Mouse (Mus musculus): ENCODE data around the gene Ercc5. TPM values are rescaled to one million over a fixed set of nuclear protein-coding genes. Genes with fewer than 3 reads are reported as not detected.

Ercc5 gene
- 13.7 and 16.4 TPM in 2 replicates for polyA plus RNA-seq (2014; fragmentation: Nextera tagmentation; extraction: Ambion mirVana)

DNA sequence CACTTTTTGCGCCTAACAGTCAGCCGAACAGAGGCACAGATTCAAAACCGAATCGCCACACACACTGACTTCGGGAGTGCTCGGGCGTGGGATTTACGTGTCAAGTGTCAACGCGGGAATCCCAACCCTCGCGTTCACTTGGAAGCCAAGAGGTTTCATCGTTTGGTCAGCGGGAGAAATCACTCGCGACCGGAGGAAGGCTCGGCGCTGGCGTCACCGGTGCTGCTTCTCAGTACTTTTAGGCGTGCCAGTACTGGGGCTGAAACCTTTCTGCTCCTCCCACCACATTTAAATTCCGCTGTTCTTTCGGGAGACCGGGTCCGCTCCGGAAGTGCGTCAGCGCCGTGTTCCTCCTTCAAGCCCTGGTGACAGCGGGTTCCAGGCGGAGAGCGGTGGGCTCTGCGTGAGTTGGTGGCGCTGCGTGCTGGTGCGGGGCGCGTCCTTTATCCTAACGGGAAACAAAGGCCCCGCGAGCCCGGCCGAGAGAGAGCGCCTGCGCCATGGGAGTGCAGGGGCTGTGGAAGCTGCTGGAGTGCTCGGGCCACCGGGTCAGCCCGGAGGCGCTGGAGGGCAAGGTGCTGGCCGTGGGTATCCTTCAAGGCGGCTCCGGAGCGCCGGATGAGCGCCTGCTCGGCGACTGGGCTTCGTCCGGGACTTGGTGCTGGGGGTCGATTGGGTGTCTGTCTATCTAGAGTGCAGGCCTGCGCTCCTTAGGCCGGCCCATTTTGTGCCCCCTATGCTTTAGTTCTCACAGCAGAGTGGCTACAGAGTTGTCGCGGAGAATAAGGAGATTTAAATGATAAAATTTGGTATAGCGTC is at the start of gene Ercc5:
Ercc5 (plus strand) TSS at position 182 of the 819 bp plus-strand sequence.
- Histone ChIP-seq H3K4me1 (ENCODE audit: control insufficient read depth in 2 of 2, insufficient read depth in 2 of 2, low read length in 2 of 2) (peaks cover 0 to 6% of the 10 kb centered on the region in 2 experiments; a peak in 2 of 4 replicates), H3K4me2 (ENCODE audit: low read length) (peak within 1 kb of the TSS; percentile 73), H3K9ac (ENCODE audit: low read length) (peak within 1 kb of the TSS; percentile 94), H3K27me3 (ENCODE audit: control insufficient read depth, insufficient read depth, low read length) (no peaks in the 10 kb centered on the region), H3K36me3 (ENCODE audit: control insufficient read depth, insufficient read depth, low read length) (peaks cover 13% of the 10 kb centered on the region), H3K9me3 (ENCODE audit: control insufficient read depth, low read length) (no peaks in the 10 kb centered on the region), H3K27ac (replicated peaks in 1 of 2; ENCODE audit: control insufficient read depth in 1 of 2, insufficient read depth in 1 of 2, low read depth in 2 of 2, low read length in 2 of 2) (peak within 1 kb of the TSS; percentile 95), H3K4me3 (ENCODE audit: control insufficient read depth in 1 of 2, insufficient read depth in 1 of 2, low read depth in 1 of 2, low read length in 2 of 2) (peak within 1 kb of the TSS; percentile 88 to 92)
- under 1% methylated on average over 66 of the region's 66 CpGs for WGBS
- peak; percentile 95 for ATAC-seq (ENCODE audit: insufficient number of reproducible peaks, insufficient read depth, low FRiP score, low read depth)

DNA sequence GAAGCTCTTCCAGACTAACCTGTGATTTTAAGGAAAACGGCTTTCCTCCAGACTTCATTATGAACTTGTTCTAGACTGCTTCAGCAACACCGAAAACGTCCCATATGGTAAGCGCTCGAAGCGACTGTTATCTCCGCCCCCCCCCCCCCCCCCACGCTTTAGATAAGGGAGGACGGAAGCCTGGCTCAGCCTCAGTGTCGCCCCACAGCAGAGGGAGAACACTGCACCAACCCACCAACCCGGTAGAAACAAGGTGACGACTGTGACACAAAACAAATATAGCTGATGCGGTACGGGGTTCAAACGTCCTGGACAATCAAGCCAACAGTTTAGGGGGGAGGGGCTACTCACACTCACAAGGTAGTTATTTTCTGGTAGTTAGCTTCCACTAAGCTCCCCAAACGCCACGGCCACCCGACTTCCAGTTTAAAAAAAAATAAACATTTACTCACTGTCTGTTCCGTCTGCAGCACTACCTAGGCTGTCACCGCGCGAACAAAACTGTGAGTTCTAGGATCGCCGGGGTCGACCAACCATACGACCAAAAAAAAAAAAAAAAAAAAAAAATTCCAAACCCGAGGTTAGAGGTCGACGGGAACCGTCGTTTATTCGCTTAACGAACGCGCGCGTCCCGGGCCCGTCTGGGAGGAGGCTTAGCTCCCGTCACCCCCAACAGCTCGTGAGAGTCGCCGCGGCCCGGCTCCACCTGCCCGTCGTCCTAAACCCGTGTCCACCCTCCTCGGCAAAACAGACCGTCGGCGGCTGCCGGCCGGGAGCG is 45.9 kb upstream of the Ercc5 start:
- Histone ChIP-seq H3K9ac (ENCODE audit: low read length) (peak overlapping the region; percentile 76), H3K4me3 (ENCODE audit: control insufficient read depth in 1 of 2, insufficient read depth in 1 of 2, low read depth in 1 of 2, low read length in 2 of 2) (peak overlapping the region; percentile 71 to 92), H3K4me2 (ENCODE audit: low read length) (peak overlapping the region; percentile 69), H3K9me3 (ENCODE audit: control insufficient read depth, low read length) (no peaks in the 10 kb centered on the region), H3K36me3 (ENCODE audit: control insufficient read depth, insufficient read depth, low read length) (peaks cover 40% of the 10 kb centered on the region), H3K4me1 (ENCODE audit: control insufficient read depth in 2 of 2, insufficient read depth in 2 of 2, low read length in 2 of 2) (peaks cover 0 to 10% of the 10 kb centered on the region in 2 experiments; a peak in 3 of 4 replicates), H3K27ac (replicated peaks in 1 of 2; ENCODE audit: control insufficient read depth in 1 of 2, insufficient read depth in 1 of 2, low read depth in 2 of 2, low read length in 2 of 2) (peak overlapping the region; percentile 89 to 92), H3K27me3 (ENCODE audit: control insufficient read depth, insufficient read depth, low read length) (no peaks in the 10 kb centered on the region)
- WGBS = under 1% methylated on average over 55 of the region's 55 CpGs
- peak; percentile 77 for ATAC-seq (ENCODE audit: insufficient number of reproducible peaks, insufficient read depth, low FRiP score, low read depth)

GRCm38 (mm10) chr1:44102259-44102717 is 45.3 kb upstream of the Ercc5 start, which contains the start of gene Tex30:
Gene Tex30, minus strand, starts transcription at chr1:44102441.
- Histone ChIP-seq H3K27me3 (ENCODE audit: control insufficient read depth, insufficient read depth, low read length) (no peaks in the 10 kb centered on the region), H3K9me3 (ENCODE audit: control insufficient read depth, low read length) (no peaks in the 10 kb centered on the region), H3K4me1 (ENCODE audit: control insufficient read depth in 2 of 2, insufficient read depth in 2 of 2, low read length in 2 of 2) (peaks cover 0 to 10% of the 10 kb centered on the region in 2 experiments; a peak in 3 of 4 replicates), H3K4me3 (ENCODE audit: control insufficient read depth in 1 of 2, insufficient read depth in 1 of 2, low read depth in 1 of 2, low read length in 2 of 2) (peak within 1 kb of the TSS; percentile 71 to 92), H3K36me3 (ENCODE audit: control insufficient read depth, insufficient read depth, low read length) (peaks cover 41% of the 10 kb centered on the region), H3K27ac (replicated peaks in 1 of 2; ENCODE audit: control insufficient read depth in 1 of 2, insufficient read depth in 1 of 2, low read depth in 2 of 2, low read length in 2 of 2) (peak within 1 kb of the TSS; percentile 89 to 92), H3K9ac (ENCODE audit: low read length) (peak within 1 kb of the TSS; percentile 76), H3K4me2 (ENCODE audit: low read length) (peak within 1 kb of the TSS; percentile 69)
- WGBS = under 1% methylated on average over 55 of the region's 55 CpGs
- peak; percentile 93 for ATAC-seq (ENCODE audit: insufficient number of reproducible peaks, insufficient read depth, low FRiP score, low read depth)

- Histone ChIP-seq H3K4me3 (ENCODE audit: control insufficient read depth in 1 of 2, insufficient read depth in 1 of 2, low read depth in 1 of 2, low read length in 2 of 2) (peak overlapping the region in 1 of 2 experiments; percentile 71; a peak in 2 of 4 replicates), H3K27me3 (ENCODE audit: control insufficient read depth, insufficient read depth, low read length) (no peaks in the 10 kb centered on the region), H3K36me3 (ENCODE audit: control insufficient read depth, insufficient read depth, low read length) (peaks cover 42% of the 10 kb centered on the region), H3K4me1 (ENCODE audit: control insufficient read depth in 2 of 2, insufficient read depth in 2 of 2, low read length in 2 of 2) (peaks cover 0 to 10% of the 10 kb centered on the region in 2 experiments; a peak in 3 of 4 replicates), H3K27ac (replicated peaks in 1 of 2; ENCODE audit: control insufficient read depth in 1 of 2, insufficient read depth in 1 of 2, low read depth in 2 of 2, low read length in 2 of 2) (no peak overlapping the region), H3K4me2 (ENCODE audit: low read length) (peak overlapping the region; percentile 69), H3K9ac (ENCODE audit: low read length) (peak overlapping the region; percentile 66; the same call in 1 of the 2 replicates), H3K9me3 (ENCODE audit: control insufficient read depth, low read length) (no peaks in the 10 kb centered on the region)
- 12% methylated on average over 5 of the region's 5 CpGs for WGBS
- no peak for ATAC-seq (ENCODE audit: insufficient number of reproducible peaks, insufficient read depth, low FRiP score, low read depth)
These were observed 44.6 kb upstream of the Ercc5 start for GRCm38 (mm10) chr1:44102939-44103338.

GRCm38 (mm10) chr1:44117571-44117970 is 30.0 kb upstream of the Ercc5 start:
- ATAC-seq (ENCODE audit: insufficient number of reproducible peaks, insufficient read depth, low FRiP score, low read depth) = no peak
- H3K27me3 ChIP-seq (ENCODE audit: control insufficient read depth, insufficient read depth, low read length) = no peaks in the 10 kb centered on the region
- H3K9ac ChIP-seq (ENCODE audit: low read length) = peak overlapping the region; percentile 84

GRCm38 (mm10) chr1:44118239-44119054 is 29.1 kb upstream of the Ercc5 start, which contains the start of the genes Kdelc1 and Bivm:
Gene Kdelc1, minus strand, starts transcription at chr1:44118808.
Gene Bivm, plus strand, starts transcription at chr1:44118957.
- Histone ChIP-seq H3K36me3 (ENCODE audit: control insufficient read depth, insufficient read depth, low read length) (peaks cover 36% of the 10 kb centered on the region), H3K4me3 (ENCODE audit: control insufficient read depth in 1 of 2, insufficient read depth in 1 of 2, low read depth in 1 of 2, low read length in 2 of 2) (peak within 1 kb of the TSS; percentile 59 to 84), H3K4me1 (ENCODE audit: control insufficient read depth in 2 of 2, insufficient read depth in 2 of 2, low read length in 2 of 2) (peaks cover 0 to 11% of the 10 kb centered on the region in 2 experiments; a peak in 2 of 4 replicates), H3K4me2 (ENCODE audit: low read length) (peak within 1 kb of the TSS; percentile 84), H3K27me3 (ENCODE audit: control insufficient read depth, insufficient read depth, low read length) (no peaks in the 10 kb centered on the region), H3K9ac (ENCODE audit: low read length) (peak within 1 kb of the TSS; percentile 84), H3K27ac (replicated peaks in 1 of 2; ENCODE audit: control insufficient read depth in 1 of 2, insufficient read depth in 1 of 2, low read depth in 2 of 2, low read length in 2 of 2) (peak within 1 kb of the TSS; percentile 96 to 99), H3K9me3 (ENCODE audit: control insufficient read depth, low read length) (no peaks in the 10 kb centered on the region)
- peak; percentile 96 for ATAC-seq (ENCODE audit: insufficient number of reproducible peaks, insufficient read depth, low FRiP score, low read depth)
- WGBS = under 1% methylated on average over 39 of the region's 39 CpGs

More at GRCm38 (mm10) chr1:44117571-44117970, 30.0 kb upstream of the Ercc5 start:
- peaks cover 41% of the 10 kb centered on the region for H3K36me3 ChIP-seq (ENCODE audit: control insufficient read depth, insufficient read depth, low read length)
- H3K4me2 ChIP-seq (ENCODE audit: low read length) = peak overlapping the region; percentile 84
- H3K27ac ChIP-seq (replicated peaks in 1 of 2; ENCODE audit: control insufficient read depth in 1 of 2, insufficient read depth in 1 of 2, low read depth in 2 of 2, low read length in 2 of 2) = no peak overlapping the region
- H3K4me3 ChIP-seq (ENCODE audit: control insufficient read depth in 1 of 2, insufficient read depth in 1 of 2, low read depth in 1 of 2, low read length in 2 of 2) = peak overlapping the region in 1 of 2 experiments; percentile 59; a peak in 2 of 4 replicates
- H3K4me1 ChIP-seq (ENCODE audit: control insufficient read depth in 2 of 2, insufficient read depth in 2 of 2, low read length in 2 of 2) = peaks cover 0 to 11% of the 10 kb centered on the region in 2 experiments; a peak in 2 of 4 replicates
- H3K9me3 ChIP-seq (ENCODE audit: control insufficient read depth, low read length) = no peaks in the 10 kb centered on the region
